Mouse (Mus musculus): Measurements from ENCODE around the gene Tnfrsf14. TPM values are rescaled to one million over a fixed set of nuclear protein-coding genes. Genes with fewer than 3 reads are reported as not detected.

Gene Tnfrsf14
- polyA plus RNA-seq, 1 experiment from 2014 or later = 0.78 TPM

DNA sequence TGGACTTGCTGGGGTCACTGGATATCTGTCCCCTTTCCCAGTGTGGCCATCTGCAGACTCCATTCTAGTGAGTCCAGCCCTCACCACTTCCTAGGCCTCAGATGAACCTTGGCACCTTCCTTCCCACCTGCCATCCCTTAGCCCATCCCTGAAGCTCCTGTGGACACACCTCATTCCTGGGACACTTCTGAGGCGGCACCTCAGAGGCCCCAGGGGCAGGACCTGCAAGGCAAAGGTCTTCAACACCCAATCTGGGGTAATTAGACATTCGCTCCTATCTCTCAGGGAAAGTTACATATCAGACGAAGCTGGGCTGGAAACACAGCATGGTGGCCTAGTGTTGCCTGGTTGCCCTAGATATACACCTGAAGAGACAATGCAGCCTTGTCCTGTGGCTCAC, 13.7 kb downstream of the Tnfrsf14 start:
- no peak for TF ChIP-seq CTCF (IDR thresholded peaks at IDR 0.05; ENCODE audit: low read depth)
- Histone ChIP-seq H3K4me3 (ENCODE audit: low read depth, low read length) (no peak overlapping the region), H3K9ac (no peak overlapping the region), H3K9me3 (ENCODE audit: low read depth, low read length) (no peaks in the 10 kb centered on the region), H3K4me1 (ENCODE audit: insufficient read depth) (no peaks in the 10 kb centered on the region), H3K4me2 (no peak overlapping the region), H3K36me3 (ENCODE audit: insufficient read depth) (no peaks in the 10 kb centered on the region), H3K27ac (ENCODE audit: low read depth) (no peak overlapping the region), H3K27me3 (ENCODE audit: insufficient read depth, low read length) (no peaks in the 10 kb centered on the region)
- no peak for DNase-seq
- ATAC-seq (ENCODE audit: insufficient read depth) = no peak
- 62% methylated on average over 3 of the region's 3 CpGs for WGBS

DNA sequence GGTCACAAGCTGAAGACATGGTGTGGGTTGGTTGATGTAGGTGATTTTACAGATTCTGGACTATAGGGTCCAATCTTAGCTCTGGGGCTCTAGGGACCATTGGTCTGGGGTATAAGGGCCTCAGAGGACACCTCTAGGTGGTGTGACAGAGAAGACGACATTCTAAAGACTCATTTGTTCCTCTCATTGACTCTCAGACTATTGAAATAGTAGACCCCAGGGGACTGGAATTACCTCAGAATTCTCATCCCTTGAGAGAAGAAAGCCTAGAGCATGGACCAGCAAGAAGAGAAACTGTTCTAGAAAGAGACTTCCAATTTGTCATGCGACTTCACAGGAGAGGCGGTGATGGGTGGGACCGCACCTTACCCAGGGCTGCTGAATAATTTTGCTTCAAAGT, 14.1 kb downstream of the Tnfrsf14 start:
- no peak for TF ChIP-seq CTCF (IDR thresholded peaks at IDR 0.05; ENCODE audit: low read depth)
- H3K4me2 ChIP-seq = no peak overlapping the region
- ATAC-seq (ENCODE audit: insufficient read depth) (no peak), DNase-seq (no peak)
- WGBS = 95% methylated on average over 4 of the region's 4 CpGs
- no peak overlapping the region for H3K9ac ChIP-seq
- H3K4me1 ChIP-seq (ENCODE audit: insufficient read depth) = no peaks in the 10 kb centered on the region
- no peak overlapping the region for H3K4me3 ChIP-seq (ENCODE audit: low read depth, low read length)
- H3K27me3 ChIP-seq (ENCODE audit: insufficient read depth, low read length) = no peaks in the 10 kb centered on the region
- H3K9me3 ChIP-seq (ENCODE audit: low read depth, low read length) = no peaks in the 10 kb centered on the region
- no peak overlapping the region for H3K27ac ChIP-seq (ENCODE audit: low read depth)
- no peaks in the 10 kb centered on the region for H3K36me3 ChIP-seq (ENCODE audit: insufficient read depth)

DNA sequence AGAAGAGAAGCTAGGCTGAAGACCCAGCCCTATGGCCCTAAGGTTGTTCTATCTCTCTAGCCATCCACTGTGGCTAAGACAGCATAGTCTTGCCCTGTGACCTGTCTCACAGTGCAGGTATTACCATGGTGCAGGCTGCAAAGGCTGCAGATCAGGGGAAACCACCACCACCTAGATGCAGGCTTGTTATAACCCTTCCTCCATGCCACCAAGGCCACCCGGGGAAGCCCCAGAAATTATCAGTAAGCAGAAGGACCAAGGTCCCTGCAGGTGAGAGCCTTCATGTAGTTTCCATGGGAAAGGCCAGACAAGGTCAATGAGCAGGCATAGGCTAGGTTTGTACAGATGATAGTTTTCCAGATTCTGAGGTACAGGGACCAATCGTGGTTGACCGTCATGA, 14.5 kb downstream of the Tnfrsf14 start:
- ATAC-seq (ENCODE audit: insufficient read depth) (no peak), DNase-seq (no peak)
- 94% methylated on average over 3 of the region's 3 CpGs for WGBS
- Histone ChIP-seq H3K4me3 (ENCODE audit: low read depth, low read length) (no peak overlapping the region), H3K9me3 (ENCODE audit: low read depth, low read length) (no peaks in the 10 kb centered on the region), H3K9ac (no peak overlapping the region), H3K27ac (ENCODE audit: low read depth) (no peak overlapping the region), H3K36me3 (ENCODE audit: insufficient read depth) (no peaks in the 10 kb centered on the region), H3K4me2 (no peak overlapping the region), H3K4me1 (ENCODE audit: insufficient read depth) (no peaks in the 10 kb centered on the region), H3K27me3 (ENCODE audit: insufficient read depth, low read length) (no peaks in the 10 kb centered on the region)
- no peak for TF ChIP-seq CTCF (IDR thresholded peaks at IDR 0.05; ENCODE audit: low read depth)

DNA sequence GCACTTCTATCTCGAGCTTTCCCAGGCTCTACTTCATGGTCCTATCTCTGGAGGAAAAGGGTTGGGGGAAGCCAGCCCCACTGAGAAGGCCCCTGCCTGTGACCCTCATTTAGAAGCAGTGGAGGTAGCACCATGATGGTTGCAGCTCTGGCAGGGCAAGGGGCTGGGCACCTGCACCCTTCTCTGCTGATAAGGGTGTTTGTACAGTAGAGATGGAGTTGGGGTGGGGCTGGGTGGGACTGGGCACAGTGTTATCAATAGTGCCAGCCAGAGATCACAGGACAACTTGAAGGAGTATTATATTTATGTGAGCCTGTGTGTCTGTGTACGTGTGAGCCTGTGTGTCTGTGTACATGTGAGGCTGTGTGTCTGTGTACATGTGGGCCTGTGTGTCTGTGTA, 16.7 kb downstream of the Tnfrsf14 start:
- Histone ChIP-seq H3K27ac (ENCODE audit: low read depth) (peak overlapping the region; percentile 27; the same call in 1 of the 2 replicates), H3K4me1 (ENCODE audit: insufficient read depth) (no peaks in the 10 kb centered on the region), H3K9ac (no peak overlapping the region), H3K27me3 (ENCODE audit: insufficient read depth, low read length) (no peaks in the 10 kb centered on the region), H3K4me3 (ENCODE audit: low read depth, low read length) (no peak overlapping the region), H3K4me2 (no peak overlapping the region), H3K36me3 (ENCODE audit: insufficient read depth) (no peaks in the 10 kb centered on the region), H3K9me3 (ENCODE audit: low read depth, low read length) (no peaks in the 10 kb centered on the region)
- TF ChIP-seq CTCF (IDR thresholded peaks at IDR 0.05; ENCODE audit: low read depth) = no peak
- 45% methylated on average over 2 of the region's 2 CpGs for WGBS
- DNase-seq (no peak), ATAC-seq (ENCODE audit: insufficient read depth) (no peak)

DNA sequence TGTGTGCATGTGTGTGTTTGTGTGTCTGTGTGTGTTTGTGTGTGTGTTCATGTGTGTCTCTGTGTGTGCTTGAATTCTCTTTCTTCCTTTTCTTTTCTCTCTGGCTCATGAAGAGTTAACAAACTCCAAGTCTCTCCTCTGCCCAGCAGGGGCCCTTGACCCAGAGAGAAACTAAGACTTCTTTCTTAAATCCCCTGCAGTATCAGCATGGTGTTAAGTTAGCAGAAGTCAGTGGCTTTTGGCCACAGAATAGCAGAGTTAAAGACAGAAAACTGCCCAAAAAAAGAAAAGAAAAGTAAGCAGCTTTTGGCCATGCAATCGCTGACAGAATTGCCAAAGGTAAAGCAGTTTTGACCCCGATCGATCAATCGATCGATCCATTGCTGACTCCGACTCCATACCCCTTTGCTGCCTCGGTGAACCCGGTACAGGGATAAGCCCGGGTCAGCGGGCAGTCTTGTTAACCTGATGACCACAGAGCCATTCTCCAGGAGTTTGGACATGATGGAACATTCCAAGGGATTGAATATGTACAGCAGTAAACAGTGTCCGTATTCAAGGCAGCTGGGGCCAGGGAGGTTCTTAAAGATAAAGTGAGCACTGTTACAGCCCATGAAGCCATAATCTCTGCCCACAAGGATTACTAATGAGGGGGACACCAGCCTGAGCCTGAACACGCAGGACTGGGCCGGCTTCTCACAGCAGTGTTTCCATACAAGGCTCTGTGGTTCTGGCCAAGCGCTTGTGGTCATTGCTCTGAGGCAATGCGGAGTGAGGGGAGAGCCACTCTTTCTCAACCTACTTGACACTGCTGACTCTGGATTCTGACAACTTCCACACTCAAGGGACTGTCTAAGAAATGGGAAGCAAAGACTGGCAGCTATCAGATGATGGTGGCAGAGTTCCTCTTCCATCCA, 17.5 kb downstream of the Tnfrsf14 start:
- Histone ChIP-seq H3K4me3 (ENCODE audit: low read depth, low read length) (no peak overlapping the region), H3K4me2 (0 out of 2 replicates have a peak overlapping the region, but pooled peaks have one; percentile 4), H3K9me3 (ENCODE audit: low read depth, low read length) (no peaks in the 10 kb centered on the region), H3K9ac (0 out of 2 replicates have a peak overlapping the region, but pooled peaks have one; percentile 11), H3K4me1 (ENCODE audit: insufficient read depth) (no peaks in the 10 kb centered on the region), H3K27me3 (ENCODE audit: insufficient read depth, low read length) (no peaks in the 10 kb centered on the region), H3K36me3 (ENCODE audit: insufficient read depth) (no peaks in the 10 kb centered on the region), H3K27ac (ENCODE audit: low read depth) (peak overlapping the region; percentile 27; the same call in 1 of the 2 replicates)
- DNase-seq (peak; percentile 22), ATAC-seq (ENCODE audit: insufficient read depth) (0 out of 2 replicates have a peak, but pooled peaks have one; percentile 50)
- 25% methylated on average over 15 of the region's 15 CpGs for WGBS
- TF ChIP-seq CTCF (IDR thresholded peaks at IDR 0.05; ENCODE audit: low read depth) = no peak

DNA sequence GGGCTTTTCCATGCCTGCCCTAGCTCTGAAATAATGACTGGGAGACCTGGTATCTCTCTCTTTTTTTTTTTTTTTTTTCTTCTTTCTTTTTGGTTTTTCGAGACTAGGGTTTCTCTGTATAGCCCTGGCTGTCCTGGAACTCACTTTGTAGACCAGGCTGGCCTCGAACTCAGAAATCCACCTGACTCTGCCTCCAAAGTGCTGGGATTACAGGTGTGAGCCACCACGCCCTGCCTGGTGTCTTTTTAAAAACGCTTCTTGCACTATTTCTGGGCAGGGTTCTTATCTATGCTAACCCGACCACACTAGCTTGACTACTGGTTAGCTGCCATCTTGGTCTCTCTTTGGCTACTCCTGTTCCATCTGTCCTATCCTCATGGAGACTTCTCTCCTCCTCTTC, 19.9 kb downstream of the Tnfrsf14 start:
- no peak for TF ChIP-seq CTCF (IDR thresholded peaks at IDR 0.05; ENCODE audit: low read depth)
- WGBS = 80% methylated on average over 5 of the region's 5 CpGs
- Histone ChIP-seq H3K9me3 (ENCODE audit: low read depth, low read length) (no peaks in the 10 kb centered on the region), H3K4me1 (ENCODE audit: insufficient read depth) (no peaks in the 10 kb centered on the region), H3K27ac (ENCODE audit: low read depth) (no peak overlapping the region), H3K9ac (no peak overlapping the region), H3K27me3 (ENCODE audit: insufficient read depth, low read length) (no peaks in the 10 kb centered on the region), H3K36me3 (ENCODE audit: insufficient read depth) (no peaks in the 10 kb centered on the region), H3K4me2 (no peak overlapping the region), H3K4me3 (ENCODE audit: low read depth, low read length) (no peak overlapping the region)
- DNase-seq (no peak), ATAC-seq (ENCODE audit: insufficient read depth) (no peak)

DNA sequence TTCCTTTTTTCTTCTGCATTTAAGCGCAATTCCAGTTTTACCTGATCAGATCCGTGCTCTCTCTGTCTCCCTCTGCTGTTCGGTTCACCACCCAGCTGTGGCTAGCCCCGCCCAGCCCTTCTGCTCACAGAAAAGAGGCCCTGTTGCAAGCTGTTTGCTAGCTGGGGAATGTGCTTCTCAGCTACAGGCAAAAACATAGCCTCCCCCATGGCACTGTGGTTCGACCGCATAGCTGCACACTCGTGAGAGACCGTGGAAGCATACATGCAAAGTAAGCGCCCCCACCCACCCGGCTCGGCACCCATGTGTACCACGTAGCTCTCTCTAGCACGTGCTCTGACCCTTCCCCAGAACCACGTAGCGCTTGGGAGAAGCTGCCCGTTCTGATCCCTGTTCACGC, 20.5 kb downstream of the Tnfrsf14 start:
- H3K4me1 ChIP-seq (ENCODE audit: insufficient read depth) = no peaks in the 10 kb centered on the region
- H3K9ac ChIP-seq = peak overlapping the region; percentile 22; the same call in 1 of the 2 replicates
- no peak overlapping the region for H3K4me3 ChIP-seq (ENCODE audit: low read depth, low read length)
- no peaks in the 10 kb centered on the region for H3K9me3 ChIP-seq (ENCODE audit: low read depth, low read length)
- ATAC-seq (ENCODE audit: insufficient read depth) (peak; percentile 48), DNase-seq (peak; percentile 91)
- 0 out of 2 replicates have a peak overlapping the region, but pooled peaks have one; percentile 6 for H3K27ac ChIP-seq (ENCODE audit: low read depth)
- 32% methylated on average over 17 of the region's 17 CpGs for WGBS
- H3K36me3 ChIP-seq (ENCODE audit: insufficient read depth) = no peaks in the 10 kb centered on the region
- peak overlapping the region; percentile 45 for H3K4me2 ChIP-seq
- H3K27me3 ChIP-seq (ENCODE audit: insufficient read depth, low read length) = no peaks in the 10 kb centered on the region
- peak; percentile 84 for TF ChIP-seq CTCF (IDR thresholded peaks at IDR 0.05; ENCODE audit: low read depth)
